Mouse (Mus musculus) heart, postnatal 0 days (tissue): Measurements from ENCODE around the gene Top3a.

Experiments used
- CTCF ChIP-seq: IDR thresholded peaks from 2 replicates; pipeline ENCODE4 v1.5.1; 2016; ENCODE audit warnings: antibody characterized with exemption, control low read depth, low read depth
- EP300 ChIP-seq: IDR thresholded peaks from 2 replicates; pipeline ENCODE4 v1.6.1; 2016; ENCODE audit warnings: antibody characterized with exemption, low read depth

DNA sequence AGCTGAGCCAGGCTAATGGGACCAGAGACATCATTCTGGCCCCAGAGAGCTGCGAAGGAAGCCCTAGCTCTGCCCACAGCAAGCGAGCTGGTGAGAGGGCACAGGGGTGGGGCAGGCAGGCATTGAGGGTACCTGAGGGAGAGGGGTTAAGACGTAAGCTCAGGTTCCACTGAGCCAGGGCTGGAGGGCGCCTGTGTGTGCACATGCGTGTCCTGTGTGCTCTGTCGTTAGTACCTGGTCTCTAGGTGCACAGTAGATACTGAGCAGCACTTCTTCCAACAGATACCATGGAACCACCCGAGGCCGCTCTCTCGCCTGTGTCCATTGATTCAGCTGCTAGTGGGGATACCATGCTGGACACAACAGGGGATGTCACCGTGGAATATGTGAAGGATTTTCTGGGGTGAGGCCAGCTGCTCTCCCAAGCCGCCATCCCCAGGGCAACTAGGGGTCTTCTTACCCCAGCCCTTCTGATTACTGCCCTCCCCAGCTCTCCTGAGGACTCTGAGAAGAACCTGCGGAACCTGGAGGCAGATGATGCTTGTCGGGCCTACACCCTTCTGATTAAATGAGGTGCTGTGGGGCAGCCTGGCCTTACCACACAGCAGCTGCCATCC is 64.4 kb downstream of the Top3a start:
- TF ChIP-seq CTCF, result no peak
- no peak for TF ChIP-seq EP300
